Mouse (Mus musculus): ENCODE measurements around the gene Mrpl14. TPM values are rescaled to one million over a fixed set of nuclear protein-coding genes. Genes with fewer than 3 reads are reported as not detected.
A peak's percentile ranks its signal among the peaks of the same experiment; 100 is the strongest.

Gene Mrpl14
- total and polyA plus RNA-seq, 2 experiments from 2014 or later, result 98.0 to 152 TPM

- no peak for ATAC-seq (ENCODE audit: insufficient read depth, low read depth)
These were observed 38.4 kb downstream of the Mrpl14 start for GRCm38 (mm10) chr17:45724574-45724921.

GRCm38 (mm10) chr17:45726249-45726648, 40.1 kb downstream of the Mrpl14 start:
- WGBS, result 68% methylated on average over 7 of the region's 7 CpGs
- H3K4me3 ChIP-seq (ENCODE audit: low read depth, low read length), result no peak overlapping the region
- H3K27ac ChIP-seq (ENCODE audit: low read depth), result no peak overlapping the region
- TF ChIP-seq CTCF (IDR thresholded peaks at IDR 0.05; ENCODE audit: low read depth) (no peak), EP300 (IDR thresholded peaks at IDR 0.05; ENCODE audit: low read depth) (no peak)
- ATAC-seq (ENCODE audit: insufficient read depth, low read depth) (no peak), DNase-seq (ENCODE audit: low spot score) (no peak)
- H3K36me3 ChIP-seq (replicated peaks; ENCODE audit: control insufficient read depth, insufficient read depth, low read length), result no peaks in the 10 kb centered on the region
- H3K9me3 ChIP-seq (replicated peaks; ENCODE audit: control insufficient read depth, low read length), result no peaks in the 10 kb centered on the region
- no peak overlapping the region for H3K4me2 ChIP-seq (ENCODE audit: low read depth, low read length)
- H3K27me3 ChIP-seq (ENCODE audit: control insufficient read depth, insufficient read depth, low read length), result no peaks in the 10 kb centered on the region
- no peak overlapping the region for H3K9ac ChIP-seq (replicated peaks; ENCODE audit: low read depth, low read length)
- peaks cover 3% of the 10 kb centered on the region; the same call in 1 of the 2 replicates for H3K4me1 ChIP-seq (ENCODE audit: control insufficient read depth, insufficient read depth)

More at GRCm38 (mm10) chr17:45724574-45724921, 38.4 kb downstream of the Mrpl14 start:
- no peaks in the 10 kb centered on the region for H3K36me3 ChIP-seq (replicated peaks; ENCODE audit: control insufficient read depth, insufficient read depth, low read length)
- no peak for TF ChIP-seq CTCF (IDR thresholded peaks at IDR 0.05; ENCODE audit: low read depth)
- TF ChIP-seq EP300 (IDR thresholded peaks at IDR 0.05; ENCODE audit: low read depth), result no peak
- no peaks in the 10 kb centered on the region for H3K9me3 ChIP-seq (replicated peaks; ENCODE audit: control insufficient read depth, low read length)
- no peak overlapping the region for H3K4me3 ChIP-seq (ENCODE audit: low read depth, low read length)
- H3K4me2 ChIP-seq (ENCODE audit: low read depth, low read length), result no peak overlapping the region
- no peak overlapping the region for H3K27ac ChIP-seq (ENCODE audit: low read depth)
- no peaks in the 10 kb centered on the region for H3K27me3 ChIP-seq (ENCODE audit: control insufficient read depth, insufficient read depth, low read length)
- no peaks in the 10 kb centered on the region; the same call in 1 of the 2 replicates for H3K4me1 ChIP-seq (ENCODE audit: control insufficient read depth, insufficient read depth)
- no peak for DNase-seq (ENCODE audit: low spot score)
- WGBS, result 87% methylated on average over 10 of the region's 10 CpGs
- H3K9ac ChIP-seq (replicated peaks; ENCODE audit: low read depth, low read length), result no peak overlapping the region

- Histone ChIP-seq H3K4me1 (ENCODE audit: control insufficient read depth, insufficient read depth) (peaks cover 3% of the 10 kb centered on the region; the same call in 1 of the 2 replicates), H3K9me3 (replicated peaks; ENCODE audit: control insufficient read depth, low read length) (no peaks in the 10 kb centered on the region), H3K27me3 (ENCODE audit: control insufficient read depth, insufficient read depth, low read length) (0 out of 2 replicates have a peak, but pooled peaks cover 3% of the 10 kb centered on the region), H3K36me3 (replicated peaks; ENCODE audit: control insufficient read depth, insufficient read depth, low read length) (no peaks in the 10 kb centered on the region), H3K4me3 (ENCODE audit: low read depth, low read length) (no peak overlapping the region), H3K9ac (replicated peaks; ENCODE audit: low read depth, low read length) (no peak overlapping the region), H3K4me2 (ENCODE audit: low read depth, low read length) (no peak overlapping the region), H3K27ac (ENCODE audit: low read depth) (no peak overlapping the region)
- TF ChIP-seq EP300 (IDR thresholded peaks at IDR 0.05; ENCODE audit: low read depth), result no peak
- WGBS, result 79% methylated on average over 2 of the region's 2 CpGs
- DNase-seq (ENCODE audit: low spot score) (no peak), ATAC-seq (ENCODE audit: insufficient read depth, low read depth) (no peak)
These were observed 41.4 kb downstream of the Mrpl14 start for GRCm38 (mm10) chr17:45727481-45727880.

- Histone ChIP-seq H3K4me2 (ENCODE audit: low read depth, low read length) (no peak overlapping the region), H3K4me3 (ENCODE audit: low read depth, low read length) (no peak overlapping the region), H3K9me3 (replicated peaks; ENCODE audit: control insufficient read depth, low read length) (no peaks in the 10 kb centered on the region), H3K27ac (ENCODE audit: low read depth) (no peak overlapping the region), H3K9ac (replicated peaks; ENCODE audit: low read depth, low read length) (no peak overlapping the region), H3K27me3 (ENCODE audit: control insufficient read depth, insufficient read depth, low read length) (0 out of 2 replicates have a peak, but pooled peaks cover 6% of the 10 kb centered on the region), H3K36me3 (replicated peaks; ENCODE audit: control insufficient read depth, insufficient read depth, low read length) (no peaks in the 10 kb centered on the region), H3K4me1 (ENCODE audit: control insufficient read depth, insufficient read depth) (peaks cover 8% of the 10 kb centered on the region)
- no peak for DNase-seq (ENCODE audit: low spot score)
- ATAC-seq (ENCODE audit: insufficient read depth, low read depth), result no peak
- TF ChIP-seq CTCF (IDR thresholded peaks at IDR 0.05; ENCODE audit: low read depth) (no peak), EP300 (IDR thresholded peaks at IDR 0.05; ENCODE audit: low read depth) (no peak)
- 78% methylated on average over 8 of the region's 8 CpGs for WGBS
These were observed 42.0 kb downstream of the Mrpl14 start for GRCm38 (mm10) chr17:45727983-45728723.

GRCm38 (mm10) chr17:45729387-45729786, 43.3 kb downstream of the Mrpl14 start:
- ATAC-seq (ENCODE audit: insufficient read depth, low read depth), result peak; percentile 66
- H3K9me3 ChIP-seq (replicated peaks; ENCODE audit: control insufficient read depth, low read length), result no peaks in the 10 kb centered on the region
- 0 out of 2 replicates have a peak overlapping the region, but pooled peaks have one; percentile 12 for H3K9ac ChIP-seq (replicated peaks; ENCODE audit: low read depth, low read length)
- H3K4me2 ChIP-seq (ENCODE audit: low read depth, low read length), result no peak overlapping the region
- 0 out of 2 replicates have a peak overlapping the region, but pooled peaks have one; percentile 22 for H3K27ac ChIP-seq (ENCODE audit: low read depth)
- no peaks in the 10 kb centered on the region for H3K36me3 ChIP-seq (replicated peaks; ENCODE audit: control insufficient read depth, insufficient read depth, low read length)
- TF ChIP-seq EP300 (IDR thresholded peaks at IDR 0.05; ENCODE audit: low read depth) (peak; percentile 73; the same call in 1 of the 2 replicates), CTCF (IDR thresholded peaks at IDR 0.05; ENCODE audit: low read depth) (no peak)
- H3K4me1 ChIP-seq (ENCODE audit: control insufficient read depth, insufficient read depth), result peaks cover 20% of the 10 kb centered on the region
- 11% methylated on average over 10 of the region's 10 CpGs for WGBS
- peak; percentile 62 for DNase-seq (ENCODE audit: low spot score)
- H3K27me3 ChIP-seq (ENCODE audit: control insufficient read depth, insufficient read depth, low read length), result 0 out of 2 replicates have a peak, but pooled peaks cover 6% of the 10 kb centered on the region
- H3K4me3 ChIP-seq (ENCODE audit: low read depth, low read length), result no peak overlapping the region
